Mouse (Mus musculus): ENCODE measurements around the gene Slc35d3. TPM values are rescaled to one million over a fixed set of nuclear protein-coding genes. Genes with fewer than 3 reads are reported as not detected.

Gene Slc35d3
- polyA plus RNA-seq, 1 experiment from 2014 or later, result 0.43 TPM

DNA sequence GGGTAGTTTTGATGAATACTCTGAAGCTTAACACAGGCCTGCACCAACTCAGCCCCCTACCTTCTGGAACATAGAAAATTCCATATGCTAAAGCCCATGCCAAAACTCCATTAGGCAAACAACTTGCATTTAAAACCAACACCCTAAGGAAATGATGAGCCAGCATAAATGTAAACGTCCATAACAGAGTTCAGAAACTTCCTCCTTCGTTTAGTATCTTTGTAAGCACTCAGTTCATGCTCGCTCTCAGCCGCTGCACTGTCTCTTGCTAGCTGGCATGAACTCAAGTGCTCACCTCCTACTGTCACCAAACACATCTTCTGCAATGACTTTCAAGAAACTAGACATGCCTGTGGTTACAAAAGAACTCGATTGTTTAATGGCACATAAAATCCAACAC, 24.1 kb upstream of the Slc35d3 start:
- H3K27me3 ChIP-seq, result no peaks in the 10 kb centered on the region
- no peak overlapping the region for H3K4me3 ChIP-seq (replicated peaks)
- 90% methylated on average over 5 of the region's 5 CpGs for WGBS

GRCm38 (mm10) chr10:19855597-19856306, 4.5 kb upstream of the Slc35d3 start:
- H3K27me3 ChIP-seq, result peaks cover 34% of the 10 kb centered on the region
- no peak overlapping the region for H3K9ac ChIP-seq
- H3K9me3 ChIP-seq, result no peaks in the 10 kb centered on the region
- WGBS, result 92% methylated on average over 7 of the region's 7 CpGs
- peaks cover 10% of the 10 kb centered on the region for H3K4me1 ChIP-seq
- no peak overlapping the region for H3K4me3 ChIP-seq (replicated peaks)
- H3K4me2 ChIP-seq, result no peak overlapping the region
- no peaks in the 10 kb centered on the region for H3K36me3 ChIP-seq (replicated peaks)
- no peak for ATAC-seq (ENCODE audit: low FRiP score)
- no peak overlapping the region for H3K27ac ChIP-seq

More for the DNA sequence above, 24.1 kb upstream of the Slc35d3 start:
- Histone ChIP-seq H3K4me2 (no peak overlapping the region), H3K4me1 (peaks cover 5% of the 10 kb centered on the region; the same call in 1 of the 2 replicates), H3K9ac (no peak overlapping the region), H3K9me3 (no peaks in the 10 kb centered on the region), H3K36me3 (replicated peaks) (no peaks in the 10 kb centered on the region), H3K27ac (no peak overlapping the region)
- ATAC-seq (ENCODE audit: low FRiP score), result no peak

GRCm38 (mm10) chr10:19853609-19854008, 2.4 kb upstream of the Slc35d3 start:
- Histone ChIP-seq H3K36me3 (replicated peaks) (no peaks in the 10 kb centered on the region), H3K27ac (no peak overlapping the region), H3K9me3 (no peaks in the 10 kb centered on the region), H3K9ac (no peak overlapping the region), H3K27me3 (peaks cover 56% of the 10 kb centered on the region), H3K4me2 (no peak overlapping the region), H3K4me3 (replicated peaks) (no peak overlapping the region), H3K4me1 (peaks cover 29% of the 10 kb centered on the region)
- WGBS, result 75% methylated on average over 2 of the region's 2 CpGs
- ATAC-seq (ENCODE audit: low FRiP score), result no peak

GRCm38 (mm10) chr10:19852776-19853175, 1.5 kb upstream of the Slc35d3 start:
- Histone ChIP-seq H3K4me3 (replicated peaks) (no peak overlapping the region), H3K9ac (no peak overlapping the region), H3K9me3 (no peaks in the 10 kb centered on the region), H3K4me1 (peaks cover 29% of the 10 kb centered on the region), H3K4me2 (no peak overlapping the region), H3K27ac (no peak overlapping the region), H3K27me3 (peaks cover 61% of the 10 kb centered on the region), H3K36me3 (replicated peaks) (no peaks in the 10 kb centered on the region)
- ATAC-seq (ENCODE audit: low FRiP score), result no peak
- WGBS, result 31% methylated on average over 6 of the region's 6 CpGs

- ATAC-seq (ENCODE audit: low FRiP score), result peak; percentile 66
- peak overlapping the region; percentile 99 for H3K4me2 ChIP-seq
- WGBS, result under 1% methylated on average over 36 of the region's 36 CpGs
- H3K4me1 ChIP-seq, result peaks cover 29% of the 10 kb centered on the region
- H3K27me3 ChIP-seq, result peaks cover 70% of the 10 kb centered on the region
- H3K27ac ChIP-seq, result no peak overlapping the region
- H3K9ac ChIP-seq, result peak overlapping the region; percentile 66
- H3K9me3 ChIP-seq, result no peaks in the 10 kb centered on the region
- H3K36me3 ChIP-seq (replicated peaks), result no peaks in the 10 kb centered on the region
- peak overlapping the region; percentile 61 for H3K4me3 ChIP-seq (replicated peaks)
These were observed 688 bp downstream of the Slc35d3 start for GRCm38 (mm10) chr10:19850544-19850997.

GRCm38 (mm10) chr10:19849771-19850365, 1.4 kb downstream of the Slc35d3 start:
- Histone ChIP-seq H3K9me3 (no peaks in the 10 kb centered on the region), H3K4me3 (replicated peaks) (peak overlapping the region; percentile 61), H3K27me3 (peaks cover 70% of the 10 kb centered on the region), H3K27ac (no peak overlapping the region), H3K4me2 (peak overlapping the region; percentile 99), H3K9ac (peak overlapping the region; percentile 66; the same call in 1 of the 2 replicates), H3K36me3 (replicated peaks) (no peaks in the 10 kb centered on the region), H3K4me1 (peaks cover 29% of the 10 kb centered on the region)
- WGBS, result under 1% methylated on average over 32 of the region's 32 CpGs
- ATAC-seq (ENCODE audit: low FRiP score), result peak; percentile 58

- Histone ChIP-seq H3K36me3 (replicated peaks) (no peaks in the 10 kb centered on the region), H3K27ac (no peak overlapping the region), H3K4me3 (replicated peaks) (peak overlapping the region; percentile 61), H3K4me1 (peaks cover 29% of the 10 kb centered on the region), H3K9ac (peak overlapping the region; percentile 66; the same call in 1 of the 2 replicates), H3K27me3 (peaks cover 67% of the 10 kb centered on the region), H3K9me3 (no peaks in the 10 kb centered on the region), H3K4me2 (peak overlapping the region; percentile 99)
- WGBS, result 4% methylated on average over 44 of the region's 44 CpGs
- ATAC-seq (ENCODE audit: low FRiP score), result no peak
These were observed 2.1 kb downstream of the Slc35d3 start for GRCm38 (mm10) chr10:19848928-19849770.

DNA sequence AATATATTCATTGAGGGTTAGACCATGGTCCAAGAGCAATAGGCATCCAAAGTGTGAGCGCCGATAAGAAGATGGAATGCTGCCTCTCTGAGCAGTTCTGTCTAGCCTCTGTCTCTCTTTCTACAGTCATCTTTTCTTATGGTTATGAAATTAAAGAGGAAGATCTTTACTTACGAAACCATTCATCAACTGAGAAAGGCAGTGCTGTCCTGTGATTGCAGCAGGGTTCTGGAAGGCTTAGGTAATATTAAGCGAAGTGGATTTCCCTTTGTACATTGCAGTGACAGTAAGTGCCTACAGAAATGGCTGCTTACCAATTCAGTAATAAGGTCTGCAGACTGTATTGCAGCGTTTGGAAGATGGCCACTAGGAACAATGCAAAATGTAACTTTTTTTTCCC, 11.4 kb downstream of the Slc35d3 start:
- Histone ChIP-seq H3K4me3 (replicated peaks) (no peak overlapping the region), H3K4me2 (no peak overlapping the region), H3K36me3 (replicated peaks) (no peaks in the 10 kb centered on the region), H3K4me1 (no peaks in the 10 kb centered on the region; the same call in 1 of the 2 replicates), H3K27me3 (peaks cover 3% of the 10 kb centered on the region; the same call in 1 of the 2 replicates), H3K9me3 (no peaks in the 10 kb centered on the region), H3K9ac (no peak overlapping the region), H3K27ac (no peak overlapping the region)
- ATAC-seq (ENCODE audit: low FRiP score), result no peak
- WGBS, result 91% methylated on average over 5 of the region's 5 CpGs

- peak; percentile 41; the same call in 1 of the 2 replicates for ATAC-seq (ENCODE audit: low FRiP score)
- no peak overlapping the region for H3K4me3 ChIP-seq (replicated peaks)
- H3K4me1 ChIP-seq, result no peaks in the 10 kb centered on the region; the same call in 1 of the 2 replicates
These were observed 15.2 kb downstream of the Slc35d3 start for GRCm38 (mm10) chr10:19835887-19836710.

GRCm38 (mm10) chr10:19834222-19834621, 17.0 kb downstream of the Slc35d3 start:
- 96% methylated on average over 6 of the region's 6 CpGs for WGBS
- ATAC-seq (ENCODE audit: low FRiP score), result no peak

More at GRCm38 (mm10) chr10:19835887-19836710, 15.2 kb downstream of the Slc35d3 start:
- H3K4me2 ChIP-seq, result no peak overlapping the region
- H3K36me3 ChIP-seq (replicated peaks), result no peaks in the 10 kb centered on the region
- WGBS, result 48% methylated on average over 8 of the region's 8 CpGs
- H3K9ac ChIP-seq, result no peak overlapping the region
- no peaks in the 10 kb centered on the region for H3K9me3 ChIP-seq
- H3K27me3 ChIP-seq, result no peaks in the 10 kb centered on the region
- no peak overlapping the region for H3K27ac ChIP-seq

DNA sequence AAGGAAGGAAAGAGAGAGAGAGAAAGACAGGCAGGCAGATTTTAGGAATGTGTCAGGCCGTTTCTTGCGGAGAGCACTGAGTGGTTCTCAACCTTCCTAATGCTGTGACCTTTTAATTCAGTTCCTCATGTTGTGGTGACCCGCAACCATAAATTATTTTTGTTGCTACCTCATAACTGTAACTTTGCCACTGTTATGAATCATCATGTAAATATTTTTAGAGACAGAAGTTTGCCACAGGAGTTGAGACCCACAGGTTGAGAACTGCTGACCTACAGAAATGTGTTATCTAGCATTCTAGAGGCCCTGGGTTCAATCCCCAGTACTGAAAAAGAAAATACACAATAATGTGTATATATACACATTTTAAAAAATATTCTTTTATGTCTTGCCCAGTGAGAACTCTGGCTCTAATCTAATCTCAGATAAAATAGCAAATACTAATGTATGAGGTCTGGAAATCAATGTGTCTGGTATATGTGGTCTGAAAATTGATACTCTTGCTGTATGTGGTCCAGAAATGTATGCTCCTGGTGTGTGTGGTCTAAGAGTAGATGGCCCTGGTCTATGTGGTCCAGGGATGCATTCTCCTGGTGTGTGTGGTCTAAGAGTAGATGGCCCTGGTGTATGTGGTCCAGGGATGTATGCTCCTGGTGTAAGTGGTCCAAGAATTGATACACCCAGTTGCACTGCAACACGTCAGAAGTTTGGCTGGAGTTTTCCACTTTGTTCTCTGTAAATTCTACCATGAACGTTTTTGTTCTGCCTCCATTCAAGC, 20.0 kb downstream of the Slc35d3 start:
- no peak overlapping the region for H3K4me2 ChIP-seq
- no peak overlapping the region for H3K4me3 ChIP-seq (replicated peaks)
- H3K36me3 ChIP-seq (replicated peaks), result no peaks in the 10 kb centered on the region
- H3K27me3 ChIP-seq, result no peaks in the 10 kb centered on the region
- ATAC-seq (ENCODE audit: low FRiP score), result no peak
- H3K9me3 ChIP-seq, result no peaks in the 10 kb centered on the region
- no peak overlapping the region for H3K27ac ChIP-seq
- no peak overlapping the region for H3K9ac ChIP-seq
- 85% methylated on average over 5 of the region's 5 CpGs for WGBS
- no peaks in the 10 kb centered on the region; the same call in 1 of the 2 replicates for H3K4me1 ChIP-seq

More at GRCm38 (mm10) chr10:19834222-19834621, 17.0 kb downstream of the Slc35d3 start:
- H3K9ac ChIP-seq, result no peak overlapping the region
- H3K27ac ChIP-seq, result no peak overlapping the region
- no peak overlapping the region for H3K4me3 ChIP-seq (replicated peaks)
- no peaks in the 10 kb centered on the region for H3K36me3 ChIP-seq (replicated peaks)
- H3K4me1 ChIP-seq, result no peaks in the 10 kb centered on the region; the same call in 1 of the 2 replicates
- no peaks in the 10 kb centered on the region for H3K27me3 ChIP-seq
- no peak overlapping the region for H3K4me2 ChIP-seq
- H3K9me3 ChIP-seq, result no peaks in the 10 kb centered on the region
